Mouse (Mus musculus) hindbrain, postnatal 0 days (tissue): ENCODE results near the gene Rab3ip. TPM values are rescaled to one million over a fixed set of nuclear protein-coding genes. Genes with fewer than 3 reads are reported as not detected.

ENCODE experiments used
- ATAC-seq: fragments of 200-750 bp; cut with Nextera tagmentation; 2 replicates; pipeline ENCODE4 v1.8.0; 2017; ENCODE audit warnings: mild to moderate bottlenecking, moderate TSS enrichment, moderate library complexity
- DNase-seq: peaks from one replicate; pipeline ENCODE4 v3.0.0-alpha.2; 2015; ENCODE audit warnings: low spot score
- H3K27ac ChIP-seq: fragments of 300-500 bp; sonication (generic); 2 replicates; pipeline ENCODE4 v1.5.1; 2014; ENCODE audit warnings: mild to moderate bottlenecking
- H3K27me3 ChIP-seq: fragments of 300-500 bp; sonication (generic); 2 replicates; pipeline ENCODE4 v1.6.1; 2014; ENCODE audit warnings: low read length, mixed read lengths; ENCODE audit not compliant: insufficient read depth
- H3K36me3 ChIP-seq: fragments of 300-500 bp; sonication (generic); 2 replicates; pipeline ENCODE4 v1.6.1; 2014; ENCODE audit warnings: low read length, mixed read lengths; ENCODE audit not compliant: insufficient read depth
- H3K4me1 ChIP-seq: fragments of 300-500 bp; sonication (generic); 2 replicates; pipeline ENCODE4 v1.6.1; 2014; ENCODE audit warnings: antibody characterized with exemption, low read length, mixed read lengths; ENCODE audit not compliant: insufficient read depth
- H3K4me2 ChIP-seq: fragments of 300-500 bp; sonication (generic); 2 replicates; pipeline ENCODE4 v1.6.1; 2014; ENCODE audit warnings: low read depth, mild to moderate bottlenecking, low read length, moderate library complexity, mixed read lengths
- H3K4me3 ChIP-seq: fragments of 300-500 bp; sonication (generic); 2 replicates; pipeline ENCODE4 v1.5.1; 2014; ENCODE audit warnings: low read length
- H3K9ac ChIP-seq: fragments of 300-500 bp; sonication (generic); replicated peaks from 2 replicates; pipeline ENCODE4 v1.6.1; 2014; ENCODE audit warnings: mild to moderate bottlenecking, low read length, moderate library complexity, mixed read lengths
- H3K9me3 ChIP-seq: fragments of 300-500 bp; sonication (generic); 2 replicates; pipeline ENCODE4 v1.6.1; 2016; ENCODE audit warnings: low read length, mixed read lengths
- CTCF ChIP-seq: IDR thresholded peaks from 2 replicates; pipeline ENCODE4 v1.5.1; 2016; ENCODE audit warnings: antibody characterized with exemption, control low read depth, low read depth
- WGBS: fragments of 180-500 bp; shearing (Covaris S2); extraction: QIAGEN DNeasy Blood & Tissue Kit; methylation state at CpG from one replicate; pipeline ENCODE4 v1.1.7; 2014; 5-methylcytosine and 5-hydroxymethylcytosine counted together
- polyA plus RNA-seq: library from polyadenylated mRNA; unstranded; fragments of >200 nt; fragmentation: Nextera tagmentation; extraction: Ambion mirVana; gene quantifications from 2 replicates; pipeline ENCODE4 v1.2.1, GENCODE M21; 2015
- total RNA-seq: library from RNA; depleted of rRNA; stranded (reverse); fragments of >200 nt; gene quantifications from 2 replicates; pipeline ENCODE4 v1.2.3, GENCODE M21; 2014

Gene Rab3ip
- total and polyA plus RNA-seq, 2 experiments from 2014 or later: 38.7 to 134 TPM

- no peak overlapping the region for H3K9ac ChIP-seq
- H3K27me3 ChIP-seq: no peaks in the 10 kb centered on the region
- 78% methylated on average over 13 of the region's 13 CpGs for WGBS
- H3K36me3 ChIP-seq: peaks cover 6% of the 10 kb centered on the region
- DNase-seq: no peak
- TF ChIP-seq CTCF: no peak
- H3K4me3 ChIP-seq: no peak overlapping the region
- H3K27ac ChIP-seq: no peak overlapping the region
- ATAC-seq: no peak
- no peak overlapping the region for H3K4me2 ChIP-seq
- H3K4me1 ChIP-seq: no peaks in the 10 kb centered on the region
- no peaks in the 10 kb centered on the region for H3K9me3 ChIP-seq
Observed at GRCm38 (mm10) chr10:116932418-116932817, 18.2 kb downstream of the Rab3ip start.

- no peak overlapping the region for H3K4me3 ChIP-seq
- ATAC-seq: no peak
- no peak for TF ChIP-seq CTCF
- H3K4me2 ChIP-seq: no peak overlapping the region
- no peaks in the 10 kb centered on the region; the same call in 1 of the 2 replicates for H3K36me3 ChIP-seq
- no peak for DNase-seq
- no peaks in the 10 kb centered on the region for H3K9me3 ChIP-seq
- no peaks in the 10 kb centered on the region for H3K4me1 ChIP-seq
- no peak overlapping the region for H3K9ac ChIP-seq
- 89% methylated on average over 15 of the region's 15 CpGs for WGBS
- no peaks in the 10 kb centered on the region for H3K27me3 ChIP-seq
- no peak overlapping the region for H3K27ac ChIP-seq
Observed at GRCm38 (mm10) chr10:116931497-116932179, 18.9 kb downstream of the Rab3ip start.

- Histone ChIP-seq H3K27ac (no peak overlapping the region), H3K9ac (no peak overlapping the region), H3K9me3 (no peaks in the 10 kb centered on the region), H3K4me3 (no peak overlapping the region), H3K36me3 (no peaks in the 10 kb centered on the region), H3K4me2 (no peak overlapping the region), H3K4me1 (no peaks in the 10 kb centered on the region), H3K27me3 (no peaks in the 10 kb centered on the region)
- ATAC-seq (no peak), DNase-seq (no peak)
- TF ChIP-seq CTCF: no peak
- 79% methylated on average over 6 of the region's 7 CpGs for WGBS
Observed at GRCm38 (mm10) chr10:116930936-116931335, 19.6 kb downstream of the Rab3ip start.

GRCm38 (mm10) chr10:116930506-116930905 lies 20.1 kb downstream of the Rab3ip start:
- H3K9ac ChIP-seq: no peak overlapping the region
- H3K4me3 ChIP-seq: no peak overlapping the region
- no peaks in the 10 kb centered on the region for H3K27me3 ChIP-seq
- ATAC-seq (no peak), DNase-seq (no peak)
- WGBS: 79% methylated on average over 7 of the region's 7 CpGs
- no peak overlapping the region for H3K4me2 ChIP-seq
- no peaks in the 10 kb centered on the region for H3K9me3 ChIP-seq
- TF ChIP-seq CTCF: no peak
- no peak overlapping the region for H3K27ac ChIP-seq
- no peaks in the 10 kb centered on the region for H3K4me1 ChIP-seq
- H3K36me3 ChIP-seq: 0 out of 2 replicates have a peak, but pooled peaks cover 3% of the 10 kb centered on the region

GRCm38 (mm10) chr10:116928826-116929225 lies 21.7 kb downstream of the Rab3ip start:
- 91% methylated on average over 3 of the region's 3 CpGs for WGBS
- Histone ChIP-seq H3K4me1 (no peaks in the 10 kb centered on the region), H3K4me2 (no peak overlapping the region), H3K27me3 (no peaks in the 10 kb centered on the region), H3K9ac (no peak overlapping the region), H3K27ac (no peak overlapping the region), H3K9me3 (no peaks in the 10 kb centered on the region), H3K36me3 (peaks cover 18% of the 10 kb centered on the region; the same call in 1 of the 2 replicates), H3K4me3 (no peak overlapping the region)
- DNase-seq (no peak), ATAC-seq (no peak)
- no peak for TF ChIP-seq CTCF

GRCm38 (mm10) chr10:116926428-116927113 lies 24.0 kb downstream of the Rab3ip start:
- H3K4me1 ChIP-seq: no peaks in the 10 kb centered on the region
- no peak overlapping the region for H3K4me2 ChIP-seq
- H3K27me3 ChIP-seq: no peaks in the 10 kb centered on the region
- H3K9ac ChIP-seq: no peak overlapping the region
- peaks cover 21% of the 10 kb centered on the region; the same call in 1 of the 2 replicates for H3K36me3 ChIP-seq
- no peaks in the 10 kb centered on the region for H3K9me3 ChIP-seq
- no peak for ATAC-seq
- 90% methylated on average over 11 of the region's 11 CpGs for WGBS
- H3K27ac ChIP-seq: no peak overlapping the region
- no peak for DNase-seq
- no peak for TF ChIP-seq CTCF
- H3K4me3 ChIP-seq: no peak overlapping the region
